Mouse (Mus musculus): ENCODE results near the gene Fbxo40.

- TF ChIP-seq CTCF (IDR thresholded peaks at IDR 0.05 in 2 of 3, conservative IDR thresholded peaks at IDR 0.05 in 1 of 3; ENCODE audit: control insufficient read depth in 1 of 3, insufficient read depth in 1 of 3, low read depth in 2 of 3, low read length in 3 of 3, poor library complexity in 1 of 3, severe bottlenecking in 1 of 3) (no peak), EP300 (IDR thresholded peaks at IDR 0.05; ENCODE audit: low read depth in 1 of 2, low read length in 2 of 2) (no peak), RAD21 (IDR thresholded peaks at IDR 0.05; ENCODE audit: low read depth, low read length) (no peak), KAT2A (conservative IDR thresholded peaks at IDR 0.05; ENCODE audit: low read depth, low read length) (no peak), POLR2A (IDR thresholded peaks at IDR 0.05; ENCODE audit: control insufficient read depth in 1 of 2, insufficient read depth in 1 of 2, low read depth in 1 of 2, low read length in 2 of 2, poor library complexity in 1 of 2) (no peak), TCF12 (IDR thresholded peaks at IDR 0.05; ENCODE audit: low read depth, low read length) (no peak), E2F4 (IDR thresholded peaks at IDR 0.05; ENCODE audit: borderline replicate concordance, low read depth, low read length) (no peak)
Observed at GRCm38 (mm10) chr16:36928106-36928500, 62.2 kb downstream of the Fbxo40 start.
